Mouse (Mus musculus): ENCODE measurements around the gene Iqcf3. TPM values are rescaled to one million over a fixed set of nuclear protein-coding genes. Genes with fewer than 3 reads are reported as not detected.

Gene Iqcf3
- polyA plus RNA-seq, 1 experiment from 2014 or later, result not detected

- Histone ChIP-seq H3K27me3 (ENCODE audit: control insufficient read depth, insufficient read depth, low read depth, low read length) (peaks cover 31% of the 10 kb centered on the region), H3K27ac (ENCODE audit: low read length) (no peak overlapping the region), H3K9me3 (replicated peaks; ENCODE audit: control insufficient read depth, low read length) (no peaks in the 10 kb centered on the region), H3K4me3 (ENCODE audit: low read depth, low read length) (peak overlapping the region; percentile 53), H3K36me3 (ENCODE audit: control insufficient read depth, insufficient read depth) (no peaks in the 10 kb centered on the region), H3K4me1 (ENCODE audit: control insufficient read depth, low read depth, low read length) (no peaks in the 10 kb centered on the region; the same call in none of the 2 replicates), H3K4me2 (ENCODE audit: low read depth, low read length) (peak overlapping the region; percentile 71), H3K9ac (ENCODE audit: low read depth, low read length) (no peak overlapping the region; the same call in 1 of the 2 replicates)
- WGBS (ENCODE audit: insufficient replicate concordance), result 3% methylated on average over 96 of the region's 99 CpGs
- ATAC-seq (ENCODE audit: low read depth), result 0 out of 2 replicates have a peak, but pooled peaks have one; percentile 19
Measured at GRCm38 (mm10) chr9:106464751-106465541, 96.5 kb downstream of the Iqcf3 start.

DNA sequence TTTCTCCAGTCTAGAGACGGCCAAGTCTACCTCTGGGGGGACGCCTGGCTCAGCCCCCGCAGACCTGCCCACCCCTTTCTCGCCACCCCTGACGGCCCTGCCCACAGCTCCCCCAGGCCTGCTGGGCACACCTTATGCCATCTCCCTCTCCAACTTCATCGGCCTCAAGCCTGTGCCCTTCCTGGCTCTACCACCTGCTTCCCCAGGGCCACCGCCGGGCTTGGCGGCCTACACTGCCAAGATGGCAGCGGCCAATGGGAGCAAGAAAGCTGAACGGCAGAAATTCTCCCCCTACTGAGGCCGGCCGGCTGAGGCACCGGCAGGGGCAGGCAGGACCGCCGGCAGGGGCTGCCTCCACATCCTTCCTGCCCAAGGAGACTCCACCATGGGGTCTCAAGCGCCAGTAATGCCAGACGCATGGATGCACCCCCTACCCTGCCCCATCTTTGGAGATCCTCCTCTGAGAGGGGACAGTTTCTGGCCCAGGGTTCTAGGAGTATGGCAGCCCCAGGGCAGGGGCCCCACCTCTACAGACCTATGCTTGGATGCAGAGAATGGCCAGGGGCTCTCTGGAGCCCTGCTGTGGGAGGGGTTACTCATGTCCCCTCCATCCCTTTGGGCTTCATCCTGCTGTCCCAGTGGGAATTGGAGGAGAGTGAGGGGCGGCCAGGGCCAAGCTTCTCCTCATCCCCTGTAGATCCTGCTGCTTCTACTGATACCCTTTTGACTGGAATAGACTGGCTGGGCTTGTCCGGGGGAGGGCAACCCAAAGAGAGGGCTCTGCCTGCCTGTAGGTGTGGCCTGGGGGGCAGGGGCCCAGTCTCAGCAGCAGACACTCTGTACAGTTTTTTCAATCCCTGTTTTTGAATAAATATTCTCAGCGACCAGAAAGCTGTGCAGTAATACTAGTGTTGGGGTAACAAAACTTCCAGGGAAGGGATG is 98.0 kb downstream of the Iqcf3 start:
- no peak overlapping the region for H3K27ac ChIP-seq (ENCODE audit: low read length)
- H3K36me3 ChIP-seq (ENCODE audit: control insufficient read depth, insufficient read depth), result no peaks in the 10 kb centered on the region
- H3K9me3 ChIP-seq (replicated peaks; ENCODE audit: control insufficient read depth, low read length), result no peaks in the 10 kb centered on the region
- no peak overlapping the region for H3K4me3 ChIP-seq (ENCODE audit: low read depth, low read length)
- ATAC-seq (ENCODE audit: low read depth), result no peak
- no peak overlapping the region for H3K9ac ChIP-seq (ENCODE audit: low read depth, low read length)
- 71% methylated on average over 21 of the region's 21 CpGs for WGBS (ENCODE audit: insufficient replicate concordance)
- no peak overlapping the region for H3K4me2 ChIP-seq (ENCODE audit: low read depth, low read length)
- H3K4me1 ChIP-seq (ENCODE audit: control insufficient read depth, low read depth, low read length), result no peaks in the 10 kb centered on the region; the same call in none of the 2 replicates
- H3K27me3 ChIP-seq (ENCODE audit: control insufficient read depth, insufficient read depth, low read depth, low read length), result peaks cover 31% of the 10 kb centered on the region

DNA sequence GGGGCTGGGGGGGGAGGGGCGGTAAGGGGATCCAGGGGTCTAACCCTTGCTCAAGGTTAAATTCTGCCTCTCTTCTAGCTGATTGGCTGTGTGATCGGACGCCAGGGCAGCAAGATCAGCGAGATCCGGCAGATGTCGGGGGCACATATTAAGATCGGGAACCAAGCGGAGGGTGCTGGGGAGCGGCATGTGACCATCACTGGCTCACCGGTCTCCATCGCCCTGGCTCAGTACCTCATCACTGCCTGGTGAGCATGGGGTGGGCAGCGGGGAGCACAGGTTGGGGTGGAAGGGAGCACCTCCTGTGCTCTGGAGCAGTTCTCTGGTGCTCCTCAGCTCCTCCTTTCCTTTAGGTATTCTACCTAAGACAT is 99.0 kb downstream of the Iqcf3 start:
- no peaks in the 10 kb centered on the region; the same call in none of the 2 replicates for H3K4me1 ChIP-seq (ENCODE audit: control insufficient read depth, low read depth, low read length)
- no peak overlapping the region for H3K27ac ChIP-seq (ENCODE audit: low read length)
- no peak overlapping the region for H3K9ac ChIP-seq (ENCODE audit: low read depth, low read length)
- H3K4me2 ChIP-seq (ENCODE audit: low read depth, low read length), result no peak overlapping the region
- ATAC-seq (ENCODE audit: low read depth), result no peak
- WGBS (ENCODE audit: insufficient replicate concordance), result 86% methylated on average over 12 of the region's 12 CpGs
- H3K4me3 ChIP-seq (ENCODE audit: low read depth, low read length), result no peak overlapping the region
- no peaks in the 10 kb centered on the region for H3K9me3 ChIP-seq (replicated peaks; ENCODE audit: control insufficient read depth, low read length)
- no peaks in the 10 kb centered on the region for H3K36me3 ChIP-seq (ENCODE audit: control insufficient read depth, insufficient read depth)
- peaks cover 31% of the 10 kb centered on the region for H3K27me3 ChIP-seq (ENCODE audit: control insufficient read depth, insufficient read depth, low read depth, low read length)

DNA sequence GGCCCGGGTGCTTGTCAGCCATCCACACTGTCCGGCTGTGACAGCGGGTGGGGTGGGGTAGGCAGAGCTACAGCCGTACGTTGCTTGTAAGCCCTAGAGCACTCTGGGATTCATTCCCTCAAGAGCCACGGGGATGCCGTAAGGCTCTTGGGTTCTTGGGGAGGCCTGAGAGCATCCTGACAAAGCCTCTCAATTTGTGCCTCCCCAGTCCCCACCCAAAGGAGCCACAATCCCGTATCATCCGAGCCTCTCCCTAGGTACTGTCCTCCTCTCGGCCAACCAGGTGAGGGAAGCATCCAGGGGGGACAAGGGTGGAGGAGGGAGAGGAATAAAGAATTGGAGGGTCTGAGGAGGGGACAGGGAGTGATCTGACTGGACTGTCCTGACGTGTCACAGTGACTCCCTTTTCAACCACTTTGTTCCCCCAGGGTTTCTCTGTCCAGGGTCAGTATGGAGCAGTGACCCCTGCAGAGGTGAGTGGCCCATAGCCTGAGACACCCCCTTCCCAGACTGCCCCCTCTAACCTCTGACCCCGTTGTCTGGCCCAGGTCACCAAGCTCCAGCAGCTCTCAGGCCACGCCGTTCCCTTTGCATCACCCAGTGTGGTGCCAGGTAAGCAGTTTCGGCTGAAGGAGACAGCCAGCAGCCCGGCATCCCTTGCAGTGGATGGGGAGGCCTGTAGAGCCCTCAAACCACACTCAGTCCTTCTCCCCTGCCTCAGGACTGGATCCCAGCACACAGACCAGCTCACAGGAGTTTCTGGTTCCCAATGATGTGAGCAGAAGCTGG is 99.6 kb downstream of the Iqcf3 start:
- H3K27me3 ChIP-seq (ENCODE audit: control insufficient read depth, insufficient read depth, low read depth, low read length), result peaks cover 31% of the 10 kb centered on the region
- no peak overlapping the region for H3K27ac ChIP-seq (ENCODE audit: low read length)
- H3K4me3 ChIP-seq (ENCODE audit: low read depth, low read length), result no peak overlapping the region
- no peak overlapping the region for H3K9ac ChIP-seq (ENCODE audit: low read depth, low read length)
- H3K4me2 ChIP-seq (ENCODE audit: low read depth, low read length), result no peak overlapping the region
- H3K4me1 ChIP-seq (ENCODE audit: control insufficient read depth, low read depth, low read length), result no peaks in the 10 kb centered on the region; the same call in none of the 2 replicates
- H3K9me3 ChIP-seq (replicated peaks; ENCODE audit: control insufficient read depth, low read length), result no peaks in the 10 kb centered on the region
- no peak for ATAC-seq (ENCODE audit: low read depth)
- 73% methylated on average over 16 of the region's 16 CpGs for WGBS (ENCODE audit: insufficient replicate concordance)
- H3K36me3 ChIP-seq (ENCODE audit: control insufficient read depth, insufficient read depth), result no peaks in the 10 kb centered on the region

DNA sequence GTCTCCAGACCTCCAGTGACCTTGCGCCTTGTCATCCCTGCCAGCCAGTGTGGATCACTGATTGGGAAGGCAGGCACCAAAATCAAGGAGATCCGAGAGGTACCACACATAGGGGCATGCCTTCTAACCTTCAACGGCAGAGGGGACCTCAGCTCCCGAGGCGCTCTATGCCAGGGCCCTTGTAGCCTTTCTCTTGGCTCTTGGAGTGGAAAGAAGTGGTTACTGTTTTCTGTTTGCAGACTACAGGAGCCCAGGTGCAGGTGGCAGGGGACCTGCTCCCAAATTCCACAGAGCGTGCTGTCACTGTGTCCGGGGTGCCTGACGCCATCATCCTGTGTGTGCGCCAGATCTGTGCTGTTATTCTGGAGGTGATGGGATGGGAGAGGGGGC is 100.4 kb downstream of the Iqcf3 start:
- Histone ChIP-seq H3K9ac (ENCODE audit: low read depth, low read length) (no peak overlapping the region), H3K36me3 (ENCODE audit: control insufficient read depth, insufficient read depth) (no peaks in the 10 kb centered on the region), H3K4me1 (ENCODE audit: control insufficient read depth, low read depth, low read length) (no peaks in the 10 kb centered on the region; the same call in none of the 2 replicates), H3K9me3 (replicated peaks; ENCODE audit: control insufficient read depth, low read length) (no peaks in the 10 kb centered on the region), H3K27ac (ENCODE audit: low read length) (no peak overlapping the region), H3K4me3 (ENCODE audit: low read depth, low read length) (no peak overlapping the region), H3K4me2 (ENCODE audit: low read depth, low read length) (no peak overlapping the region), H3K27me3 (ENCODE audit: control insufficient read depth, insufficient read depth, low read depth, low read length) (peaks cover 28% of the 10 kb centered on the region)
- 76% methylated on average over 9 of the region's 9 CpGs for WGBS (ENCODE audit: insufficient replicate concordance)
- ATAC-seq (ENCODE audit: low read depth), result no peak

GRCm38 (mm10) chr9:106460401-106461025 is 100.9 kb downstream of the Iqcf3 start:
- Histone ChIP-seq H3K27ac (ENCODE audit: low read length) (no peak overlapping the region), H3K9me3 (replicated peaks; ENCODE audit: control insufficient read depth, low read length) (no peaks in the 10 kb centered on the region)
- 73% methylated on average over 18 of the region's 18 CpGs for WGBS (ENCODE audit: insufficient replicate concordance)

DNA sequence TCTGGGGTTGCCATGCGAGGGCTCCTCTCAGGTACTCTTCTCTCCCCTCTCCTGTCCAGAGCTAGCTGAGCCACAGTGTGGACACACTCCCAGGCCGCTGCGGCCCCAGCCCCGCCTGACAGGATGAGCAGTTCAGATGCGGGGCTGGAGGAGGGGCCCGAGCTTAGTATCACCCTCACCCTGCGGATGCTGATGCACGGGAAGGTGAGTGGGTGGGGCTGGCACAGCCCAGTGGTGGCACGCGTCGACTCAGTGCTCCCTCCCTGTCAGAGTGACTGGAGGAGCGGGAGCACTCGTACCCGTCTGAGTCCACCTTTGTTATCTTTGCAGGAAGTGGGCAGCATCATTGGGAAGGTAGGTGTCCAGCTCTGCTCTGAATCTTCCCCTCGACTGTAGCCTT is 101.5 kb downstream of the Iqcf3 start:
- ATAC-seq (ENCODE audit: low read depth), result no peak
- 68% methylated on average over 15 of the region's 15 CpGs for WGBS (ENCODE audit: insufficient replicate concordance)

More at GRCm38 (mm10) chr9:106460401-106461025, 100.9 kb downstream of the Iqcf3 start:
- ATAC-seq (ENCODE audit: low read depth), result no peak
- Histone ChIP-seq H3K4me1 (ENCODE audit: control insufficient read depth, low read depth, low read length) (no peaks in the 10 kb centered on the region; the same call in none of the 2 replicates), H3K4me2 (ENCODE audit: low read depth, low read length) (no peak overlapping the region), H3K9ac (ENCODE audit: low read depth, low read length) (no peak overlapping the region), H3K27me3 (ENCODE audit: control insufficient read depth, insufficient read depth, low read depth, low read length) (peaks cover 23% of the 10 kb centered on the region), H3K4me3 (ENCODE audit: low read depth, low read length) (no peak overlapping the region), H3K36me3 (ENCODE audit: control insufficient read depth, insufficient read depth) (no peaks in the 10 kb centered on the region)

GRCm38 (mm10) chr9:106457920-106458319 is 103.5 kb downstream of the Iqcf3 start:
- Histone ChIP-seq H3K9me3 (replicated peaks; ENCODE audit: control insufficient read depth, low read length) (no peaks in the 10 kb centered on the region), H3K9ac (ENCODE audit: low read depth, low read length) (no peak overlapping the region), H3K4me1 (ENCODE audit: control insufficient read depth, low read depth, low read length) (peaks cover 14% of the 10 kb centered on the region), H3K36me3 (ENCODE audit: control insufficient read depth, insufficient read depth) (no peaks in the 10 kb centered on the region), H3K27me3 (ENCODE audit: control insufficient read depth, insufficient read depth, low read depth, low read length) (peaks cover 25% of the 10 kb centered on the region), H3K4me3 (ENCODE audit: low read depth, low read length) (no peak overlapping the region), H3K4me2 (ENCODE audit: low read depth, low read length) (no peak overlapping the region), H3K27ac (ENCODE audit: low read length) (no peak overlapping the region)
- ATAC-seq (ENCODE audit: low read depth), result no peak
- 67% methylated on average over 5 of the region's 5 CpGs for WGBS (ENCODE audit: insufficient replicate concordance)

More for the DNA sequence above, 101.5 kb downstream of the Iqcf3 start:
- H3K4me2 ChIP-seq (ENCODE audit: low read depth, low read length), result no peak overlapping the region
- no peaks in the 10 kb centered on the region for H3K36me3 ChIP-seq (ENCODE audit: control insufficient read depth, insufficient read depth)
- peaks cover under 1% of the 10 kb centered on the region; the same call in 1 of the 2 replicates for H3K4me1 ChIP-seq (ENCODE audit: control insufficient read depth, low read depth, low read length)
- H3K27me3 ChIP-seq (ENCODE audit: control insufficient read depth, insufficient read depth, low read depth, low read length), result peaks cover 23% of the 10 kb centered on the region
- no peak overlapping the region for H3K4me3 ChIP-seq (ENCODE audit: low read depth, low read length)
- H3K9ac ChIP-seq (ENCODE audit: low read depth, low read length), result no peak overlapping the region
- H3K9me3 ChIP-seq (replicated peaks; ENCODE audit: control insufficient read depth, low read length), result no peaks in the 10 kb centered on the region
- no peak overlapping the region for H3K27ac ChIP-seq (ENCODE audit: low read length)

All from liver, embryonic 16.5 days (tissue).